Comparison of ENCODE assay signal across 38 mouse cellular contexts in the genomic region with DNA sequence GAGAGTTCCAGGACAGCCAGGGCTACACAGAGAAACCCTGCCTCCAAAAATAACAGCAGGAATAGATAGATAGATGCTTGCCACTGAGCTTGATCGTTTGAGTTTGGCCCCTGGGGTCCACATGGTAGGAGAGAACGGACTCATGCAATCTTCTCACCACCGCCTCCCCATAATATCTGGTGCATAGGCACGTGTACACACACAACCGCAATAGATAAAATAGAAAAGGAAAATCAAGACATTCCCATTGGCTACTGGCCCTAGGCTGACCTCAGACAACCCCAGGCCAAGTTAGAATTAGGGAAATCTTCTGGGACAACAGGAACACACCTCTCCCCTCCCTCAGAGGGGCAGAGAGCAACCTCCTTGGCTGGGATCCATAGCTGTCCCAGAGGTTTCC. TPM values are rescaled to one million over a fixed set of nuclear protein-coding genes. Genes with fewer than 3 reads are reported as not detected.
"Had no signal": no experiment of that assay in that cellular context is flagged by ENCODE, and none has a peak within 500 bp of the region (broad histone marks: within the 10 kb centered on the region; RNA-seq: fewer than 3 reads in every experiment).

No protein-coding gene starts in this region.

- ATAC-seq: forebrain, embryonic 13.5 days; forebrain, embryonic 15.5 days; forebrain, postnatal 0 days had no signal

- H3K36me3 ChIP-seq: embryonic facial prominence, embryonic 10.5 days; embryonic facial prominence, embryonic 12.5 days; embryonic facial prominence, embryonic 13.5 days; embryonic facial prominence, embryonic 15.5 days; forebrain, embryonic 10.5 days; forebrain, embryonic 12.5 days; forebrain, embryonic 15.5 days had no signal

- H3K9ac ChIP-seq: embryonic facial prominence, embryonic 12.5 days; embryonic facial prominence, embryonic 13.5 days; embryonic facial prominence, embryonic 15.5 days; forebrain, embryonic 12.5 days; forebrain, embryonic 13.5 days; forebrain, embryonic 15.5 days; forebrain, postnatal 0 days had no signal

- DNase-seq: cerebellum, adult 2 months; cerebellum, adult 8-10 months; cerebellum, adult 9-10 months; cerebellum, adult 9-11 months; cerebellum, postnatal 10 days; cerebellum, postnatal 14 days; cerebellum, postnatal 25 days; embryo, embryonic 11 days; forebrain, postnatal 0 days; gastrocnemius, adult 2 months; gastrocnemius, postnatal 10 days; gastrocnemius, postnatal 14 days; gastrocnemius, postnatal 25 days; gastrocnemius, postnatal 36 days; heart, adult 18-20 months; heart, adult 2 months had no signal

- H3K27ac ChIP-seq: embryonic facial prominence, embryonic 10.5 days; embryonic facial prominence, embryonic 12.5 days; embryonic facial prominence, embryonic 13.5 days; embryonic facial prominence, embryonic 15.5 days; forebrain, embryonic 10.5 days; forebrain, embryonic 12.5 days; forebrain, embryonic 13.5 days; forebrain, embryonic 15.5 days; gastrocnemius, adult 2 months; heart, adult 2 months had no signal

- H3K27me3 ChIP-seq: embryonic facial prominence, embryonic 12.5 days; embryonic facial prominence, embryonic 13.5 days; embryonic facial prominence, embryonic 15.5 days; forebrain, embryonic 12.5 days; forebrain, embryonic 13.5 days; forebrain, embryonic 15.5 days had no signal

- H3K9me3 ChIP-seq: embryonic facial prominence, embryonic 10.5 days; embryonic facial prominence, embryonic 12.5 days; embryonic facial prominence, embryonic 13.5 days; embryonic facial prominence, embryonic 15.5 days; forebrain, embryonic 10.5 days; forebrain, embryonic 12.5 days; forebrain, embryonic 13.5 days; forebrain, embryonic 15.5 days had no signal

- H3K4me1 ChIP-seq: embryonic facial prominence, embryonic 12.5 days; embryonic facial prominence, embryonic 15.5 days; forebrain, embryonic 12.5 days; forebrain, embryonic 13.5 days; forebrain, embryonic 15.5 days had no signal

- H3K4me3 ChIP-seq: embryonic facial prominence, embryonic 10.5 days; embryonic facial prominence, embryonic 12.5 days; embryonic facial prominence, embryonic 13.5 days; embryonic facial prominence, embryonic 15.5 days; erythroblast, embryonic 14.5 days; forebrain, embryonic 10.5 days; forebrain, embryonic 12.5 days; forebrain, embryonic 13.5 days; forebrain, embryonic 15.5 days; gastrocnemius, adult 2 months; heart, adult 2 months had no signal

RNA-seq across cellular contexts. Expression of a gene that starts 11.3 kb away (rescaled TPM):
- total RNA-seq: common myeloid progenitor, adult 5-6 weeks; gastrocnemius, adult 18-20 months; gastrocnemius, adult 2 months; gastrocnemius, adult 8-10 months; gastrocnemius, postnatal 10 days; gastrocnemius, postnatal 14 days; gastrocnemius, postnatal 25 days; gastrocnemius, postnatal 36 days; gastrocnemius, postnatal 4 days; granulocyte monocyte progenitor cell, adult 5-6 weeks; heart, adult 18-20 months; heart, adult 2 months; heart, adult 8-10 months had no signal
- polyA plus RNA-seq: embryonic facial prominence, embryonic 11.5 days; embryonic facial prominence, embryonic 12.5 days; embryonic facial prominence, embryonic 13.5 days; embryonic facial prominence, embryonic 14.5 days; embryonic facial prominence, embryonic 15.5 days; erythroblast, embryonic 14.5 days; forebrain, embryonic 11.5 days; forebrain, embryonic 12.5 days; forebrain, embryonic 13.5 days; forebrain, embryonic 14.5 days; forebrain, embryonic 16.5 days; heart, adult 2 months had no signal

RNA-seq across cellular contexts. Expression of a gene that starts 11.4 kb away (rescaled TPM):
- total RNA-seq: common myeloid progenitor, adult 5-6 weeks; gastrocnemius, adult 18-20 months; gastrocnemius, adult 2 months; gastrocnemius, adult 8-10 months; gastrocnemius, postnatal 10 days; gastrocnemius, postnatal 14 days; gastrocnemius, postnatal 25 days; gastrocnemius, postnatal 36 days; gastrocnemius, postnatal 4 days; granulocyte monocyte progenitor cell, adult 5-6 weeks; heart, adult 18-20 months; heart, adult 2 months; heart, adult 8-10 months had no signal
- polyA plus RNA-seq: cerebellum, adult 2 months; cortical plate, adult 2 months; embryonic facial prominence, embryonic 10.5 days; embryonic facial prominence, embryonic 11.5 days; embryonic facial prominence, embryonic 12.5 days; embryonic facial prominence, embryonic 13.5 days; embryonic facial prominence, embryonic 14.5 days; embryonic facial prominence, embryonic 15.5 days; erythroblast, embryonic 14.5 days; forebrain, embryonic 10.5 days; forebrain, embryonic 11.5 days; forebrain, embryonic 12.5 days; forebrain, embryonic 13.5 days; forebrain, embryonic 14.5 days; forebrain, embryonic 15.5 days; forebrain, embryonic 16.5 days; forebrain, postnatal 0 days; frontal cortex, adult 2 months had no signal
